Mouse (Mus musculus) hindbrain, postnatal 0 days (tissue): Measurements from ENCODE around the gene Gtpbp10. TPM values are rescaled to one million over a fixed set of nuclear protein-coding genes. Genes with fewer than 3 reads are reported as not detected.

Experiments
- ATAC-seq: fragments of 200-750 bp; cut with Nextera tagmentation; 2 replicates; pipeline ENCODE4 v1.8.0; 2017; ENCODE audit warnings: mild to moderate bottlenecking, moderate TSS enrichment, moderate library complexity
- DNase-seq: peaks from one replicate; pipeline ENCODE4 v3.0.0-alpha.2; 2015; ENCODE audit warnings: low spot score
- H3K27ac ChIP-seq: fragments of 300-500 bp; sonication (generic); 2 replicates; pipeline ENCODE4 v1.5.1; 2014; ENCODE audit warnings: mild to moderate bottlenecking
- H3K27me3 ChIP-seq: fragments of 300-500 bp; sonication (generic); 2 replicates; pipeline ENCODE4 v1.6.1; 2014; ENCODE audit warnings: low read length, mixed read lengths; ENCODE audit not compliant: insufficient read depth
- H3K36me3 ChIP-seq: fragments of 300-500 bp; sonication (generic); 2 replicates; pipeline ENCODE4 v1.6.1; 2014; ENCODE audit warnings: low read length, mixed read lengths; ENCODE audit not compliant: insufficient read depth
- H3K4me1 ChIP-seq: fragments of 300-500 bp; sonication (generic); 2 replicates; pipeline ENCODE4 v1.6.1; 2014; ENCODE audit warnings: antibody characterized with exemption, low read length, mixed read lengths; ENCODE audit not compliant: insufficient read depth
- H3K4me2 ChIP-seq: fragments of 300-500 bp; sonication (generic); 2 replicates; pipeline ENCODE4 v1.6.1; 2014; ENCODE audit warnings: low read depth, mild to moderate bottlenecking, low read length, moderate library complexity, mixed read lengths
- H3K4me3 ChIP-seq: fragments of 300-500 bp; sonication (generic); 2 replicates; pipeline ENCODE4 v1.5.1; 2014; ENCODE audit warnings: low read length
- H3K9ac ChIP-seq: fragments of 300-500 bp; sonication (generic); replicated peaks from 2 replicates; pipeline ENCODE4 v1.6.1; 2014; ENCODE audit warnings: mild to moderate bottlenecking, low read length, moderate library complexity, mixed read lengths
- H3K9me3 ChIP-seq: fragments of 300-500 bp; sonication (generic); 2 replicates; pipeline ENCODE4 v1.6.1; 2016; ENCODE audit warnings: low read length, mixed read lengths
- CTCF ChIP-seq: IDR thresholded peaks from 2 replicates; pipeline ENCODE4 v1.5.1; 2016; ENCODE audit warnings: antibody characterized with exemption, control low read depth, low read depth
- WGBS: fragments of 180-500 bp; shearing (Covaris S2); extraction: QIAGEN DNeasy Blood & Tissue Kit; methylation state at CpG from one replicate; pipeline ENCODE4 v1.1.7; 2014; 5-methylcytosine and 5-hydroxymethylcytosine counted together
- polyA plus RNA-seq: library from polyadenylated mRNA; unstranded; fragments of >200 nt; fragmentation: Nextera tagmentation; extraction: Ambion mirVana; gene quantifications from 2 replicates; pipeline ENCODE4 v1.2.1, GENCODE M21; 2015
- total RNA-seq: library from RNA; depleted of rRNA; stranded (reverse); fragments of >200 nt; gene quantifications from 2 replicates; pipeline ENCODE4 v1.2.3, GENCODE M21; 2014

Gene Gtpbp10
- total and polyA plus RNA-seq, 2 experiments from 2014 or later, result 12.3 to 13.8 TPM

DNA sequence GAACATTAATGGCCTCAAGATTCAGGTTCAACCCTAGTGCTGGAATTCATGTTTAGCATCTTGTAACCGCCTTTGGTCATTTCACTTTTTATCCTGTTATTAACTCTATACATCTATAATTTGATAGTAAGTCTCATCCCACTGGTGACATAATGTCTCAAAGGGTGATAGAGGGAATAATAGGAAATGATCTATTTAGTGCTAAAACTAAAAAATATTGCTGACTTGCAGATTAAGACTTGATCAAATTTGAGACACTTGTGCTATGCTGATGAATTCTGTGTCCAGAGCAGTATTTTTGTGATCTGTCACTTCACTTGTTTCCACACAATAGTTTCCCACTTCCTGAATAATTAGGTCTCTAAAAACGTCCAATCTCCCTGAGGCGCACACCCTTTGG lies 47.9 kb downstream of the Gtpbp10 start:
- H3K4me1 ChIP-seq, result no peaks in the 10 kb centered on the region
- no peak overlapping the region for H3K4me3 ChIP-seq
- no peak overlapping the region for H3K9ac ChIP-seq
- ATAC-seq, result no peak
- H3K27me3 ChIP-seq, result no peaks in the 10 kb centered on the region
- no peak overlapping the region for H3K27ac ChIP-seq
- no peaks in the 10 kb centered on the region for H3K9me3 ChIP-seq
- no peak for TF ChIP-seq CTCF
- no peak overlapping the region for H3K4me2 ChIP-seq
- no peaks in the 10 kb centered on the region for H3K36me3 ChIP-seq
- WGBS, result 72% methylated on average over 3 of the region's 3 CpGs
- no peak for DNase-seq

DNA sequence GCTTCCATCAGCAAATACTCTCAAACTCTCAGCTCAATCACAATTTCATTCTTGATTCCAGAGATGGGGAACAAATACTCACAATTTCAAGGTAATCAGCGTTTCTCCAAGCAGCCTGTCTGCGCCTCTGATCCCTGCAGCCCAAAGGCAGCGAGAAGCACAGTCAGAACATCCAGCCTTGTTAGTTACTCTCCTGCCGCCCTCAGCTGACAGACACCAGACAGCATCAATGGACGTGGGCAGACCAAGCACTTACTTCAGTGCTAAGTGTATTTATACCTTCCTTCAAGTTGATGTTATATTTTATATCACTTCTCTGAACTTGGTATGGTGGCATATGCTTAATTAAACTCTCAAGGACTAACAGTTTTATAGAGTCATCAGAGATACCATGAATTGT lies 48.3 kb downstream of the Gtpbp10 start:
- Histone ChIP-seq H3K4me1 (no peaks in the 10 kb centered on the region), H3K9me3 (no peaks in the 10 kb centered on the region), H3K27me3 (no peaks in the 10 kb centered on the region), H3K9ac (no peak overlapping the region), H3K4me2 (no peak overlapping the region), H3K4me3 (no peak overlapping the region), H3K27ac (no peak overlapping the region), H3K36me3 (no peaks in the 10 kb centered on the region)
- ATAC-seq (no peak), DNase-seq (no peak)
- 53% methylated on average over 5 of the region's 5 CpGs for WGBS
- no peak for TF ChIP-seq CTCF

DNA sequence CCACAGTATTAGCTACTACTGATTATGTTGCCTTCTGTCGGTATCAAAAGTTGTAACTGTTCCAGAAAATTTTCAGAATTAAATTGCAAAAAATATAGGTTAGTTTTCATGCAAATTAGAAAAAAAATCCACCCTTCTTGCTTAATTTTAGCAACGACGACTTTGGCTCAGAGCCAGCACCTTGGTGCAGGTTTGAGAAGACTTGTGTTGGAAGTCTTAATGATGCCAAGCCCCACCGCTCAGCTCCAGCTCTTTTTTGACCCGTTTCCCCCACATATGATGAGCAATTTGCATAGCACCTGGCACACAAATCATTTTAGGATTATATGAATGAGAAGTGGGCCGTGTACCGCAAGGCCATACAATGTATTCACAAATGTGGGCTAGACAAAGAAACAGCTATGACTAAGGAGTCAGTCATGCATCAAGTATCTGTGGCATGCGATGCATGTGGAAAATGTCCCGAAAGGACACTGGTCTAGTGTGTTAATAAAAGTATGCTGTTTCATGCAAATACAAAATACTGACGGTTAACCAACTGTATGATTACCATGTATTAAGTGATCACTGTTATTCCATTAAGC lies 48.9 kb downstream of the Gtpbp10 start:
- WGBS, result 44% methylated on average over 10 of the region's 10 CpGs
- Histone ChIP-seq H3K4me2 (no peak overlapping the region), H3K9me3 (no peaks in the 10 kb centered on the region), H3K4me3 (no peak overlapping the region), H3K27me3 (no peaks in the 10 kb centered on the region), H3K9ac (no peak overlapping the region), H3K4me1 (no peaks in the 10 kb centered on the region), H3K36me3 (no peaks in the 10 kb centered on the region), H3K27ac (no peak overlapping the region)
- no peak for DNase-seq
- ATAC-seq, result no peak
- TF ChIP-seq CTCF, result no peak

DNA sequence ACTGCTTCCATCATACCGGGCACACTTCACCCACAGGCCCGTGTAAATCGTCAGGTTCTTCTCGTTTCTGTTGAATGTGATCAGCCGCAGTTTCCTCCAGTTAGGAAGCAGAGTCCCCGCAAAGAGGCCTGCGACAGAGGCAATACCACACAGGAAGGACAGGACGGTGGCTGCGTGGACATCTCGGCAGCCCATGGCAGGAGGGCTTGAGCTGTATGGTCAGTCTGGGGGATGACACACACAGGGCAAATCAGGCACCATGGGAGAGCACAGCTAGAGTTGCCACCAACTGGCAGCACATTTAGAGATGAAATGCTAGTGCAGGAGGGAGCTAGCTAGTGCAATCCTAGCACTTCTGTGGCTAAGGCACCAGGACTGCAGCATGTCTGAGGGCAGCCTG lies 51.1 kb downstream of the Gtpbp10 start:
- WGBS, result 44% methylated on average over 10 of the region's 10 CpGs
- H3K27ac ChIP-seq, result peak overlapping the region; percentile 45; the same call in 1 of the 2 replicates
- no peaks in the 10 kb centered on the region for H3K4me1 ChIP-seq
- H3K4me3 ChIP-seq, result peak overlapping the region; percentile 15; the same call in 1 of the 2 replicates
- DNase-seq (no peak), ATAC-seq (peak; percentile 31)
- no peak for TF ChIP-seq CTCF
- no peaks in the 10 kb centered on the region for H3K27me3 ChIP-seq
- peak overlapping the region; percentile 45 for H3K4me2 ChIP-seq
- H3K36me3 ChIP-seq, result no peaks in the 10 kb centered on the region
- H3K9ac ChIP-seq, result 0 out of 2 replicates have a peak overlapping the region, but pooled peaks have one; percentile 9
- no peaks in the 10 kb centered on the region for H3K9me3 ChIP-seq

DNA sequence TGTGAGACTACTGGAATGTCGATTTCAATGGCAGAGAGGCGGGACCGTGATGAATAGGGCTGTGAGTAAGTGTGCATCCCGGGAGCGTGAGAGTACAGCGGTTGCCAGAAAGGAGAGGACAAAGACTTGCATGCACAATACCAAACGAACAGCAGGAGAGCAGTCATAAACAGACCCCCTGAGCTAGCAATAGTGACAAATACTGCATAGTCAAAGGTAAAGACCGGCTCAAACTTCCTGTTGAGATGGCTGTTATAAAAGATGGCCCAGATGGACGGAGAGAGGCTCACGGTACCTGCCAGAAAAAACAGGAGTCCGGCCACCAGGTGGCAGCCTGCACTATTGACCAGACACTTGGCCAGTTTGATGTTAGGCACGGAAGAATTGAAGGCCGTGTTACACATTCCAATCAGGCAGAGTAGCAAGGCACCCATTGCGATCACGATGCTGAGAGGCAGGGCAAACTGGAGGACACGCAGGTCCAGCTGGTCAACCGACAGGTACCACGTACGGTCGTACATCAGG lies 51.6 kb downstream of the Gtpbp10 start:
- no peak overlapping the region for H3K27ac ChIP-seq
- TF ChIP-seq CTCF, result peak; percentile 87
- ATAC-seq (peak; percentile 90), DNase-seq (peak; percentile 88)
- no peaks in the 10 kb centered on the region for H3K36me3 ChIP-seq
- H3K4me1 ChIP-seq, result no peaks in the 10 kb centered on the region
- peak overlapping the region; percentile 45 for H3K4me2 ChIP-seq
- H3K9ac ChIP-seq, result 0 out of 2 replicates have a peak overlapping the region, but pooled peaks have one; percentile 9
- no peaks in the 10 kb centered on the region for H3K27me3 ChIP-seq
- 22% methylated on average over 20 of the region's 20 CpGs for WGBS
- H3K4me3 ChIP-seq, result peak overlapping the region; percentile 15; the same call in 1 of the 2 replicates
- no peaks in the 10 kb centered on the region for H3K9me3 ChIP-seq

DNA sequence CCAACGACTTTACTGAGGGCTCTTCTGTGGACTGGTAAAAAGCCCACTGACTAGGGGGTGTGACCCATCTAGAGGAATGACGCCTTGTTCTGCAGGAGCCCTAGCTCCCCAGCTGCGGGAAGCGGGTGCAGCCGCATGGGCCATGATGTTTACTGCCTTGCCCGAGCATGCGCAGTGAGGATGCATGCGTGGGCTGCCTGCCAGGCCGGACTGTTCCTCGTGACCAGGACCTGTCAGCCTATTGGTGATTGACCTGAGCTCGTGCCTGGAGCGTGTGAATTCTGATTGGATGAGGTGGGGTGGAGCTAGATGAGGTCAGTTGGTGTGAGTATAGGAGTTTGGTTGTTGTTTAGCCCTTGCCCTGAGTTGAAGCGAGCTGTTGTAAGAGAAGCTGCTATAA lies 54.9 kb downstream of the Gtpbp10 start:
- no peaks in the 10 kb centered on the region for H3K27me3 ChIP-seq
- H3K36me3 ChIP-seq, result no peaks in the 10 kb centered on the region
- DNase-seq, result peak; percentile 33
- no peaks in the 10 kb centered on the region for H3K4me1 ChIP-seq
- H3K27ac ChIP-seq, result no peak overlapping the region
- no peak overlapping the region for H3K9ac ChIP-seq
- WGBS, result 78% methylated on average over 13 of the region's 13 CpGs
- no peak for TF ChIP-seq CTCF
- H3K9me3 ChIP-seq, result no peaks in the 10 kb centered on the region
- H3K4me3 ChIP-seq, result no peak overlapping the region
- H3K4me2 ChIP-seq, result no peak overlapping the region
- peak; percentile 38; the same call in 1 of the 2 replicates for ATAC-seq

DNA sequence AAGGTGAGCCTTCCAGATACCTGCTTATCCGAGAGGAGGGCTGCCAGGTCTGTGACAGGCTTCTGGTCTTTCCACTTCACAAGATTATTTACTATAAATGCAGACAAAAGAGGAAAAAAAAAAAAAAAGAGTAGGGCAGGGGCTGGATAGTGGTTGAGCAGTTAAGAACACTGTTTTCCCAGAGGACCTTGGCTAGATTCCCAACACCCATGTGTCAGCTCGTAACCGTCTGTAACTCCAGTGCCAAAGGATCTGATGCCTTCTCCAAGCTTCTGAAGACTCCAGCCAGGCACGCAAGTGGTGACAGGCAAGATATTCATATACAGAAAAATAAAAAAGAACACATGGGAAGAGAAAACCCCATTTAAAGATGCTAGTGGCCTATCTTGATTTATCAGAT lies 56.0 kb downstream of the Gtpbp10 start:
- H3K4me1 ChIP-seq, result no peaks in the 10 kb centered on the region
- H3K9me3 ChIP-seq, result no peaks in the 10 kb centered on the region
- no peak overlapping the region for H3K9ac ChIP-seq
- H3K27me3 ChIP-seq, result no peaks in the 10 kb centered on the region
- DNase-seq (no peak), ATAC-seq (no peak)
- WGBS, result 58% methylated on average over 4 of the region's 4 CpGs
- no peak for TF ChIP-seq CTCF
- no peaks in the 10 kb centered on the region for H3K36me3 ChIP-seq
- no peak overlapping the region for H3K4me3 ChIP-seq
- H3K27ac ChIP-seq, result no peak overlapping the region
- no peak overlapping the region for H3K4me2 ChIP-seq
